Mouse (Mus musculus) v-Abl transformed pro-B cells (cell line): ENCODE results near the gene Josd1.
"Not testable (repeated sequence)": the region's sequence is repeated elsewhere in the genome, so short reads cannot be mapped to it uniquely, and the experiment has no call there.

ENCODE experiments used
- in situ Hi-C, 2 experiments: fragments of 400-800 bp; cut with MboI; formaldehyde crosslinking; loops; one replicate each; pipeline ENCODE4 v1.15.1; 2025; ENCODE audit not compliant: unreplicated experiment in 2 of 2

Josd1 gene

DNA sequence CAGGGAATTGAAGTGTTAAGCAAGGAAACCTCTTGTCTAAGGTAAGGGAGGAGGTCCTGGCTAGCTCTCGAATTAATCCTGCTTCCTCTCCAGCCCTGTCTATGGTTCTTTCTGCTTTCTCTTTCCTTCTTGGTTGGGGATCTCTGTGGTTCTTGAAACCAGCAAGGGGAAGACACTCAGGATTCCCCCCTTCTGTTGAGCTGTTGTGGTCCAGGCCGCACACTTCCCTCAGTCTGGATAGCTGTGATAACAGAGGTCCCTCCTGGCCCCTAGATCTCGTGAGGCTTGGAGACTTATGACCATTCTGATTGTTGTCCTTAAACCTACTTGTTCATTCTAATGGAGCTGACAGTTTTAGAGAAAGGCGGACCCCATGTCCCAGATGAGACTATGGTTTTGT is 6.8 kb upstream of the Josd1 start:
- in situ Hi-C loops, result loop anchor here (25.0 kb wide), 1 partner anchor 807 kb away; the partner anchor contains the start of genes Gga1 (in 2 of the 2), Gm49510 (in 2 of the 2) and Sh3bp1 (in 2 of the 2)

DNA sequence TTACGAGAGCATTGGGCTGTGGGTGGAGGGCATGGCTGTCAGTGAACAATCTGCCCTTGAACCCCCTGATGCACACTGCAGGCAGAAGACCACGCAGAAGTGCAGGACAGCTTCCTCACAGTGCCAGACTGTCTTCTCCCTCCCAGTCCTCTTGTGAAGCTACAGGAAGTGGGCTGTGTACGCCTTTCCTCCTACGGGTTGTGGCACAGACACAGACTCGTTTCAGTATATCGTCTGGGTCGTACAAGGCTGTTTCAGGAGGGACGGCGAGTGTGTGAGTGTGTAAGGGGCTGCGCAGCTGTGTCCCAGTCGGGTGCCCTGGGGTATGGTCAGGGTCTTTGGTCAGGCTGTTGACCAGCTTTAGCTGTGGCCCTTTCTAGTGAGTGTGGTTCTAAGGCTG is 6.0 kb upstream of the Josd1 start:
- in situ Hi-C loops, result loop anchor here (25.0 kb wide), 1 partner anchor 806 kb away; the partner anchor contains the start of genes Gga1 (in 2 of the 2), Gm49510 (in 2 of the 2) and Sh3bp1 (in 2 of the 2)

DNA sequence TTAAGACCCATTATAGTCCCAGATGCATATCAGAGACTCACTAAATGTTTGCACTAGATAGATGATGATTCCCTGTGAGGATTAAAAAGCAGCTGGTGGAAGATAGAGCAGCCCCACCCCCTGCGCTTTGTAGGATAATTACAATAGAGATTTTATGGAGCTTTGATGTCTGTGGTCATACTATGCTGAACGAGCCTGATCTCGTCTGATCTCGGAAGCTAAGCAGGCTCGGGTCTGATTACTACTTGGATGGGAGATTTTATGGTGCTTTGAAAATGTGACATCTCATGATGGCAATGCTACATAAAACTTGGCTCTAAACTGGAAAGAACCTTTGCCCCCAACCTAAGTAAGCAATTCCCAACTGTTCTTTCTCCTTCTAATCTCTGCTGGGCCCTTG is 4.6 kb upstream of the Josd1 start:
- in situ Hi-C loops, result loop anchor here (25.0 kb wide), 1 partner anchor 805 kb away; the partner anchor contains the start of genes Gga1 (in 2 of the 2), Gm49510 (in 2 of the 2) and Sh3bp1 (in 2 of the 2)

DNA sequence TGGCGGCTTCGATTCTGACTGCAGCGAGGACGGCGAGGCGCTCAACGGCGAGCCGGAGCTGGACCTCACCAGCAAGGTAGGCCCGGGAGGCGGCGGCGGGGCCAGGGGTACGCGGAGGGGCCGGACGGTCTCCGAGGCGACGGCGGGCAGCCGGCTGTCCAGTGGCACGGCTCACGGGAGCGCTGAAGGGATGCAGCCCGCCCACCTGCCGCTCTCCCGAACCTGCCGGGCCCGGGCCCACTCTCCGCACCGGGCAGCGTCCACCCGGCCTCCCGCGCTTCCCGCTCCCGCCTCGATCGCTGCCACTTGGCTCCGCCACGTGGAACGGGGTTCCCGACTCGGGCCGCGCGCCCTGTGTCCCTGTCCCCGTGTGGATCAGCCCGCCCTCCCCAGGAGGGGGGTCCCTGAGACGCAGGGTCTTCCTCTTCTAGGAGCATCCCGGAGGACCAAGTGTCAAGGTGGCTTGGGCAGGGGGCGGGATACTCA is 3.3 kb upstream of the Josd1 start:
- in situ Hi-C loops, result loop anchor here (25.0 kb wide), 1 partner anchor 804 kb away; the partner anchor contains the start of genes Gga1 (in 2 of the 2), Gm49510 (in 2 of the 2) and Sh3bp1 (in 2 of the 2)

DNA sequence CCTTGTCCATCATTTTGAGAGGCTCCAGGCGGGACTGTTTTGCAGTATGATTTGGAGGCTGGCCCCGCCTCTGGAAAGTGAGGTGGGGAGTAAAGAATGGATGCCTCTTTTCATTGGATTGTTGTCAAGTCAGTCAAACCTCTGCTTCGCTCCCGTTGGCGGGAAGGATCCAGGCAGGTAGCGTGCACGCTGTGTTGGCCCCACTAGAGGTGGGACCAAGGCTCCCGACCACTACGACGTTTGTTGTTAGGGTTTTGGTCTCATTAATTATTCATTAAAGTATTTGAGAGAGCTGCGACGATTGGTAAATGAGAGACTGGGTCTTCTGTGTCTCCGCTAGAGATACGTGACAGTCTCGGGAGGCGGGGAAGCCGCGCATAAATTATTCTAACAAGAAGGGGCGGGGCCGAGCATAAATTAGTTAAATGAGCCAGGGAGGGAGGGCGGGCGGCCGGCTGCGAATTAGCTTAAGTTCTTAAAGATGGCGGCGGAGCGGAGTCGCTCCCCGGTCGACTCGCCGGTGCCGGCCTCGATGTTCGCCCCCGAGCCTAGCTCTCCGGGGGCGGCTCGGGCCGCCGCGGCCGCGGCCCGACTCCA is 2.8 kb upstream of the Josd1 start, which contains the start of gene Gtpbp1:
Gene Gtpbp1 (plus strand): TSS at position 420 of the 597 bp plus-strand sequence.
- in situ Hi-C loops, result loop anchor here (25.0 kb wide), 1 partner anchor 803 kb away; the partner anchor contains the start of genes Gga1 (in 2 of the 2), Gm49510 (in 2 of the 2) and Sh3bp1 (in 2 of the 2)

- in situ Hi-C loops, result loop anchor here (25.0 kb wide), 1 partner anchor 803 kb away; the partner anchor contains the start of genes Gga1 (in 2 of the 2), Gm49510 (in 2 of the 2) and Sh3bp1 (in 2 of the 2)
Observed at GRCm38 (mm10) chr15:79689662-79690425, 2.1 kb upstream of the Josd1 start.

GRCm38 (mm10) chr15:79688268-79688956 is 693 bp upstream of the Josd1 start:
- in situ Hi-C loops, result loop anchor here (25.0 kb wide), 1 partner anchor 801 kb away; the partner anchor contains the start of genes Gga1 (in 2 of the 2), Gm49510 (in 2 of the 2) and Sh3bp1 (in 2 of the 2)

DNA sequence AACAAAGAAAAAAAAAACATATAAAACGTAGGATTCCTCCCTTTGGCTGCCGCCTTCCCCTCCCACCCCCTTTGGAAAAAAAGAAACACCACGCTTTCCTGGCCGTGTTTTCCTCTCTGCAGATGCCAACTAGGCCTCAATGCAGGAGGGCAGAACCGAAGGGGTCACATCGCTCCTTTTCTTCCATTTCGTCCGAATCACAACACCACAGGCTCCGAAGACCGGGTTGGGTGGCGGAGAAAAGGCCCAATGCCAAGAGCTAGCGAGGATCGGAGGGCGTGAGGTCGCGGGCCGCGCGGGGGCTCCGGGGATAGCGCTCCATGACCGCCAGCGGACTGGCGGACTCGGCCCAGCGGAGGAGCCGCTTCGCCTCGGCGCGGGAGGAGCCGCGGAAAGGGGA is 544 bp downstream of the Josd1 start:
- in situ Hi-C loops, result loop anchor here (25.0 kb wide), 1 partner anchor 800 kb away; the partner anchor contains the start of genes Gga1 (in 2 of the 2), Gm49510 (in 2 of the 2) and Sh3bp1 (in 2 of the 2)

GRCm38 (mm10) chr15:79686046-79686869 is 1.5 kb downstream of the Josd1 start:
- in situ Hi-C loops, result loop anchor here (25.0 kb wide), 1 partner anchor 799 kb away; the partner anchor contains the start of genes Gga1 (in 2 of the 2), Gm49510 (in 2 of the 2) and Sh3bp1 (in 2 of the 2)

- in situ Hi-C loops, result loop anchor here (25.0 kb wide), 1 partner anchor 798 kb away; the partner anchor contains the start of genes Gga1 (in 2 of the 2), Gm49510 (in 2 of the 2) and Sh3bp1 (in 2 of the 2)
Observed at GRCm38 (mm10) chr15:79685141-79685641, 2.5 kb downstream of the Josd1 start.

GRCm38 (mm10) chr15:79684616-79685015 is 3.1 kb downstream of the Josd1 start:
- in situ Hi-C loops, result loop anchor here (25.0 kb wide), 1 partner anchor 797 kb away; the partner anchor contains the start of genes Gga1 (in 2 of the 2), Gm49510 (in 2 of the 2) and Sh3bp1 (in 2 of the 2)

- in situ Hi-C loops, result loop anchor here (25.0 kb wide), 1 partner anchor 797 kb away; the partner anchor contains the start of genes Gga1 (in 2 of the 2), Gm49510 (in 2 of the 2) and Sh3bp1 (in 2 of the 2)
Observed at GRCm38 (mm10) chr15:79683707-79684465, 3.8 kb downstream of the Josd1 start.

DNA sequence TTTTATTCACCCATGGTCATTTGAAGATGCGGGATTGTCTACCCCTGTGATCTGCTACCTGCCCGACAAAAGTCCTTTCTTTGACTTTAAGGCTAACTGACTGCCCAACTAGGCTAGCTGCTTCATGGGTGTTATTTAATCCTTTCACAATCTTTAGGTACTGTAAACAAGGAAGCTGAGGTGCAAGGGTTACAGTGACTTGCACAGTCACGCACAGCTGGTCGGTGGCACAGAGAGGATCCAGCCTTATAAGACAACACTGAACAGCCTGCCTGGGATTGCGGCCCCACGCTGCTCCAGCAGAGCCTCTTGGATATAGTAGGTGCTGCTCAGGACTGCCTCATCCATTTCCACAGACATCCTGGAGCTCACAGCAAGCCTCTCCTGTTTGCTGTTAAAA is 4.6 kb downstream of the Josd1 start:
- in situ Hi-C loops, result loop anchor here (25.0 kb wide), 1 partner anchor 796 kb away; the partner anchor contains the start of genes Gga1 (in 2 of the 2), Gm49510 (in 2 of the 2) and Sh3bp1 (in 2 of the 2)

DNA sequence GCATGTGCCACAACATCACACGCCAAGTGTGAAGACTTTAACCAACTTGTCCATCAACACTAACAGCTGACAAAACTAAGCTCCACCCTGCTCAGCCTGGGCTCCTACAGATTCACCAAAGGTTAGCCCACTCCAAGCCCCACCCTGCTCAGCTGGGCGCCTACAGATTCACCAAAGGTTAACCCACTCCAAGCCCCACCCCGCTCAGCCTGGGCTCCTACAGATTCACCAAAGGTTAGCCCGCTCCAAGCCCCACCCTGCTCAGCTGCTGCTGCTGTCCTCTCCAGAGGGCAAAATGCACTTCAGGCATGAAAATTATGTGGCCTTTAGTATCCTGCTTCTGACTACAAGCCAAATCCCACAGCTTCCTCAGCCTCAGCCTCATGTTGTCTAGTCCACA is 5.7 kb downstream of the Josd1 start:
- in situ Hi-C loops, result loop anchor here (25.0 kb wide), 1 partner anchor 795 kb away; the partner anchor contains the start of genes Gga1 (in 2 of the 2), Gm49510 (in 2 of the 2) and Sh3bp1 (in 2 of the 2)

DNA sequence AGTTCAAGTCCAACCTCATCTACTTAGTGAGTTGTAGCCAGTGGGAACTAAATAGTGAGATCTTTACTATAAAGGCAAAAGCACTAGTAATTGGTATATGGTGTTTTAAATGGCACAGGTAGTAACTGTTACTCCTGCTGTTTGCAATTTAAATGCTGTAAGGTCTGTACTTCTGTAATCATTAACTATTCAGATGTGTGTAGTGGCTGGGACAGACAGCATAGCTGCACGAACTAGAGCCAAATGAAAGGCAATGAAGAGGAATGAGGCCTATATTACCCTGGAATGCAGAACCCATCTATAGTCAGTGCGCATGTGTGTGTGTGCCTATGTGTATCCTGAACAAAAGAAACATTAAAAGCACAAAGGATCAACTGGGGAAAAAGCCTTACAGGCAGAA is 9.8 kb downstream of the Josd1 start:
- in situ Hi-C loops, result loop anchor here (25.0 kb wide), 1 partner anchor 791 kb away; the partner anchor contains the start of genes Gga1 (in 2 of the 2), Gm49510 (in 2 of the 2) and Sh3bp1 (in 2 of the 2)

DNA sequence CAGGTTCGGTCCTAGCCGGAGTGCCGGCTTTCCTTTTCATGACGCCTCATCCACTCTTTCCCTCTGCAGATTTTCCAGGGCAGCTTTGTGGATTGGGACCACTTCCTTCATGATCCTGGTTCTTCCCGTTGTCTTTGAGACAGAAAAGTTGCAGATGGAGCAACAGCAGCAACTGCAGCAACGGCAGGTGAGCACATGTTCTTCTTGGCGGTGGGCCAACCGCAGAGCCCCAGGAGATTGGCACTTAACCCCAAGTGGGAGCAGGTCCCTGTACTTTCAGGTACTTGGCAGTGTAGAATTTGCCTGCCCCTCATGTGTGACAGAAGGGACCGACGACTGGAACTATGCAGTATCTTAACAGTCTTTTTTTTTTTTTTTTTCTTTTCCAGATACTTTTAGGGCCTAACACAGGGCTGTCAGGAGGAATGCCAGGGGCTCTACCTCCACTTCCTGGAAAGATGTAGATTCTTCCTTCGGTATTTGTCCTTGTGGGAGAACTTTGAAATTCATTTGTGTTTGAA is 15.8 kb downstream of the Josd1 start:
- in situ Hi-C loops, result not testable (repeated sequence)

- in situ Hi-C loops, result no loop called here
Observed at GRCm38 (mm10) chr15:79670972-79671299, 16.8 kb downstream of the Josd1 start.
